Mouse (Mus musculus): Measurements from ENCODE around the gene Chmp2a. TPM values are rescaled to one million over a fixed set of nuclear protein-coding genes. Genes with fewer than 3 reads are reported as not detected.
A peak's percentile ranks its signal among the peaks of the same experiment; 100 is the strongest.

Chmp2a gene
- polyA plus RNA-seq, 1 experiment from 2014 or later = 165 TPM

DNA sequence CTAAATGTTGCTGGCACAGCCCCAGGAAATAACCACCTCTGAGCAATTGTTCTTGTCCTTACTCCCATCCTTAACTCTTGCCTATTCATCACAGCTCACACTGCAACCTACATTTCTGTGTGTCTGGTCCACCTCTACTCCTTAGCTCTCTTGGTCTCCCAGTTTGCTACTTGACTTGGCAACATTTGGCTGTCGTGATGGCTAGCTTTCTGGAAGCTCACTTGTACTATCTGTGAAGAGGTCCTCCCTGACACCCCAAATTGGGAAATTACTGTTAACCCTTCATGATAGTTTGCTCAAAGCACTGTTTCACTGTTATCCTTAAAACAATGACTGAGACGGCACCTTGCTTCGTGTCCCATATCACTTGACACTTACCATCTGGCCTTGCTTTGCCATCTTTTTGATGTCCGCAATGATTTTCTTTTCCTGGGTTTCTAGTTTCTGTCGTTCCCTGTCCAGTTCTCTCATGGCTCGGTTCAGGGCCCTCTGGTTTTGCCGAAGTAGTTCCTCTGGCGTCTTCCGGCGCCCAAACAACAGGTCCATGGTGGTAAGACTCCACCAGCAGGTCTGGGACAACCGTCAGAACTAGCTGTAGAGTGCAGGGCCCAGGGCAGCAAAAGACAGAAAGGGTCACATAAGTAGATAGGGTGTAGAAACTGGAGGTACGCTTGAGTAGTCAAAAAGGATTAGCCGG is 1.0 kb downstream of the Chmp2a start:
- Histone ChIP-seq H3K4me2 (ENCODE audit: low read length) (peak overlapping the region; percentile 95), H3K27ac (replicated peaks in 1 of 2; ENCODE audit: control insufficient read depth in 1 of 2, insufficient read depth in 1 of 2, low read depth in 2 of 2, low read length in 2 of 2) (peak overlapping the region; percentile 78 to 91; a peak in 3 of 4 replicates), H3K27me3 (ENCODE audit: control insufficient read depth, insufficient read depth, low read length) (no peaks in the 10 kb centered on the region), H3K4me1 (ENCODE audit: control insufficient read depth in 2 of 2, insufficient read depth in 2 of 2, low read length in 2 of 2) (peaks cover 6 to 25% of the 10 kb centered on the region in 2 experiments), H3K9ac (ENCODE audit: low read length) (peak overlapping the region; percentile 92), H3K9me3 (ENCODE audit: control insufficient read depth, low read length) (no peaks in the 10 kb centered on the region), H3K4me3 (ENCODE audit: control insufficient read depth in 1 of 2, insufficient read depth in 1 of 2, low read depth in 1 of 2, low read length in 2 of 2) (peak overlapping the region; percentile 56 to 69), H3K36me3 (ENCODE audit: control insufficient read depth, insufficient read depth, low read length) (peaks cover 68% of the 10 kb centered on the region)
- no peak for ATAC-seq (ENCODE audit: insufficient number of reproducible peaks, insufficient read depth, low FRiP score, low read depth)
- 41% methylated on average over 13 of the region's 13 CpGs for WGBS

- 87% methylated on average over 7 of the region's 7 CpGs for WGBS
- Histone ChIP-seq H3K9me3 (ENCODE audit: control insufficient read depth, low read length) (no peaks in the 10 kb centered on the region), H3K27me3 (ENCODE audit: control insufficient read depth, insufficient read depth, low read length) (no peaks in the 10 kb centered on the region), H3K4me1 (ENCODE audit: control insufficient read depth in 2 of 2, insufficient read depth in 2 of 2, low read length in 2 of 2) (peaks cover 5 to 25% of the 10 kb centered on the region in 2 experiments), H3K36me3 (ENCODE audit: control insufficient read depth, insufficient read depth, low read length) (peaks cover 78% of the 10 kb centered on the region), H3K27ac (replicated peaks in 1 of 2; ENCODE audit: control insufficient read depth in 1 of 2, insufficient read depth in 1 of 2, low read depth in 2 of 2, low read length in 2 of 2) (no peak overlapping the region), H3K4me2 (ENCODE audit: low read length) (no peak overlapping the region), H3K4me3 (ENCODE audit: control insufficient read depth in 1 of 2, insufficient read depth in 1 of 2, low read depth in 1 of 2, low read length in 2 of 2) (no peak overlapping the region), H3K9ac (ENCODE audit: low read length) (no peak overlapping the region)
- ATAC-seq (ENCODE audit: insufficient number of reproducible peaks, insufficient read depth, low FRiP score, low read depth) = no peak
Observed at GRCm38 (mm10) chr7:13032541-13032940, 2.1 kb downstream of the Chmp2a start.

DNA sequence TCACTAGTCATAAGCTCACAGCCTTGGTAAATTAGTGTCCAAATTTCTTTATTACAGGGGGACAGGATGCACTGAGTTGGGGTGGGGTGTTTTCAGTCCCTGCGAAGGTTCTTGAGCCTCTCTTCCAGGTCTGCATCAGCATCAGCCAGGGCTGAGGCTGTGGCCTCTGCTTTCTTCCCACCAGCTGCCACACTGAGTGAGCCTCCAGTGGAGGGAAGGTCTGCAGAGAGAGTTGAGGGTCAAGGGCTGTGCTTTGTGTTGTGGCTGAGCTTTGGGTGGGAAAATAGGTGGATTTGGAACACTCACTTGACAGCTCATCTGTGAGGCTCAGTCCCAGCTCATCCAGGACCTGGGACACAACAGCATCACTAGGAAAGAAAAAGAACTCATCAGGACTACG is 2.6 kb downstream of the Chmp2a start:
- Histone ChIP-seq H3K4me2 (ENCODE audit: low read length) (no peak overlapping the region), H3K36me3 (ENCODE audit: control insufficient read depth, insufficient read depth, low read length) (peaks cover 84% of the 10 kb centered on the region), H3K27me3 (ENCODE audit: control insufficient read depth, insufficient read depth, low read length) (no peaks in the 10 kb centered on the region), H3K4me3 (ENCODE audit: control insufficient read depth in 1 of 2, insufficient read depth in 1 of 2, low read depth in 1 of 2, low read length in 2 of 2) (no peak overlapping the region), H3K9me3 (ENCODE audit: control insufficient read depth, low read length) (no peaks in the 10 kb centered on the region), H3K27ac (replicated peaks in 1 of 2; ENCODE audit: control insufficient read depth in 1 of 2, insufficient read depth in 1 of 2, low read depth in 2 of 2, low read length in 2 of 2) (no peak overlapping the region), H3K9ac (ENCODE audit: low read length) (no peak overlapping the region), H3K4me1 (ENCODE audit: control insufficient read depth in 2 of 2, insufficient read depth in 2 of 2, low read length in 2 of 2) (peaks cover 5 to 24% of the 10 kb centered on the region in 2 experiments)
- WGBS = 76% methylated on average over 2 of the region's 2 CpGs
- ATAC-seq (ENCODE audit: insufficient number of reproducible peaks, insufficient read depth, low FRiP score, low read depth) = no peak

- Histone ChIP-seq H3K4me2 (ENCODE audit: low read length) (no peak overlapping the region), H3K36me3 (ENCODE audit: control insufficient read depth, insufficient read depth, low read length) (peaks cover 89% of the 10 kb centered on the region), H3K27ac (replicated peaks in 1 of 2; ENCODE audit: control insufficient read depth in 1 of 2, insufficient read depth in 1 of 2, low read depth in 2 of 2, low read length in 2 of 2) (no peak overlapping the region), H3K27me3 (ENCODE audit: control insufficient read depth, insufficient read depth, low read length) (no peaks in the 10 kb centered on the region), H3K9ac (ENCODE audit: low read length) (no peak overlapping the region), H3K4me1 (ENCODE audit: control insufficient read depth in 2 of 2, insufficient read depth in 2 of 2, low read length in 2 of 2) (peaks cover 6 to 22% of the 10 kb centered on the region in 2 experiments), H3K9me3 (ENCODE audit: control insufficient read depth, low read length) (no peaks in the 10 kb centered on the region), H3K4me3 (ENCODE audit: control insufficient read depth in 1 of 2, insufficient read depth in 1 of 2, low read depth in 1 of 2, low read length in 2 of 2) (no peak overlapping the region)
- ATAC-seq (ENCODE audit: insufficient number of reproducible peaks, insufficient read depth, low FRiP score, low read depth) = no peak
- WGBS = 78% methylated on average over 5 of the region's 5 CpGs
Observed at GRCm38 (mm10) chr7:13031069-13031468, 3.5 kb downstream of the Chmp2a start.

DNA sequence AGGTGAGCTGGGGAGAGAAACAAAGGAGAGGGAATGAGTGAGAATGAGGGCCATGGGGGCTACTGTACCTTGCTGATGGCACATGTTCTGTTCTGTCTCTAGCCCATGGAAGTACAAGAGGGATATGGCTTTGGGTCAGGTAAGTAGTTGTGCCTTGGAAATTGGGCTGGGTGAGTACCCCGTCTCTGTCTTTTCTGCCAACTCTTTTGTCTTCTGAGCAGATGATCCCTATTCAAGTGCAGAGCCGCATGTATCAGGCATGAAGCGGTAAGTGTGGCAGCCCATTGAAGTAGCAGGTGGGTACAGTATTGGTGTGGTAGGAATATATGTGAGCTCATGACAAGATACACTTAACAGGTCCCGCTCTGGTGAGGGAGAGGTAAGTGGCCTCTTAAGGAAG is 5.6 kb downstream of the Chmp2a start:
- Histone ChIP-seq H3K36me3 (ENCODE audit: control insufficient read depth, insufficient read depth, low read length) (peaks cover 85% of the 10 kb centered on the region), H3K4me2 (ENCODE audit: low read length) (no peak overlapping the region), H3K4me3 (ENCODE audit: control insufficient read depth in 1 of 2, insufficient read depth in 1 of 2, low read depth in 1 of 2, low read length in 2 of 2) (no peak overlapping the region), H3K27ac (replicated peaks in 1 of 2; ENCODE audit: control insufficient read depth in 1 of 2, insufficient read depth in 1 of 2, low read depth in 2 of 2, low read length in 2 of 2) (no peak overlapping the region), H3K9me3 (ENCODE audit: control insufficient read depth, low read length) (no peaks in the 10 kb centered on the region), H3K27me3 (ENCODE audit: control insufficient read depth, insufficient read depth, low read length) (no peaks in the 10 kb centered on the region), H3K9ac (ENCODE audit: low read length) (no peak overlapping the region), H3K4me1 (ENCODE audit: control insufficient read depth in 2 of 2, insufficient read depth in 2 of 2, low read length in 2 of 2) (peaks cover 9 to 24% of the 10 kb centered on the region in 2 experiments)
- no peak for ATAC-seq (ENCODE audit: insufficient number of reproducible peaks, insufficient read depth, low FRiP score, low read depth)
- 93% methylated on average over 4 of the region's 4 CpGs for WGBS

- Histone ChIP-seq H3K36me3 (ENCODE audit: control insufficient read depth, insufficient read depth, low read length) (peaks cover 54% of the 10 kb centered on the region), H3K27me3 (ENCODE audit: control insufficient read depth, insufficient read depth, low read length) (no peaks in the 10 kb centered on the region), H3K4me1 (ENCODE audit: control insufficient read depth in 2 of 2, insufficient read depth in 2 of 2, low read length in 2 of 2) (peaks cover 11 to 15% of the 10 kb centered on the region in 2 experiments), H3K4me2 (ENCODE audit: low read length) (peak overlapping the region; percentile 92), H3K9me3 (ENCODE audit: control insufficient read depth, low read length) (no peaks in the 10 kb centered on the region), H3K9ac (ENCODE audit: low read length) (peak overlapping the region; percentile 95), H3K4me3 (ENCODE audit: control insufficient read depth in 1 of 2, insufficient read depth in 1 of 2, low read depth in 1 of 2, low read length in 2 of 2) (peak overlapping the region; percentile 86 to 95), H3K27ac (replicated peaks in 1 of 2; ENCODE audit: control insufficient read depth in 1 of 2, insufficient read depth in 1 of 2, low read depth in 2 of 2, low read length in 2 of 2) (peak overlapping the region in 1 of 2 experiments; percentile 98; a peak in 2 of 4 replicates)
- ATAC-seq (ENCODE audit: insufficient number of reproducible peaks, insufficient read depth, low FRiP score, low read depth) = no peak
- 34% methylated on average over 4 of the region's 4 CpGs for WGBS
Observed at GRCm38 (mm10) chr7:13025511-13026112, 9.0 kb downstream of the Chmp2a start.

- under 1% methylated on average over 42 of the region's 44 CpGs for WGBS
- H3K36me3 ChIP-seq (ENCODE audit: control insufficient read depth, insufficient read depth, low read length) = peaks cover 46% of the 10 kb centered on the region
Observed at GRCm38 (mm10) chr7:13024805-13025204, 9.8 kb downstream of the Chmp2a start.

More at GRCm38 (mm10) chr7:13024805-13025204, 9.8 kb downstream of the Chmp2a start:
- Histone ChIP-seq H3K27me3 (ENCODE audit: control insufficient read depth, insufficient read depth, low read length) (no peaks in the 10 kb centered on the region), H3K4me3 (ENCODE audit: control insufficient read depth in 1 of 2, insufficient read depth in 1 of 2, low read depth in 1 of 2, low read length in 2 of 2) (peak overlapping the region; percentile 86 to 95), H3K27ac (replicated peaks in 1 of 2; ENCODE audit: control insufficient read depth in 1 of 2, insufficient read depth in 1 of 2, low read depth in 2 of 2, low read length in 2 of 2) (peak overlapping the region; percentile 98 to 100), H3K4me2 (ENCODE audit: low read length) (peak overlapping the region; percentile 92), H3K9ac (ENCODE audit: low read length) (peak overlapping the region; percentile 95), H3K4me1 (ENCODE audit: control insufficient read depth in 2 of 2, insufficient read depth in 2 of 2, low read length in 2 of 2) (peaks cover 11 to 15% of the 10 kb centered on the region in 2 experiments), H3K9me3 (ENCODE audit: control insufficient read depth, low read length) (no peaks in the 10 kb centered on the region)
- ATAC-seq (ENCODE audit: insufficient number of reproducible peaks, insufficient read depth, low FRiP score, low read depth) = peak; percentile 71
